Mouse (Mus musculus) spleen, postnatal 10 days (tissue): ENCODE data around the gene Tbccd1.

ENCODE experiments used
- DNase-seq, 2 experiments: peaks; one replicate each; pipeline ENCODE4 v3.0.0; 2021 to 2022; ENCODE audit warnings: low spot score in 2 of 2

Gene Tbccd1

GRCm38 (mm10) chr16:22857431-22858113 is at the start of gene Tbccd1, which contains the start of gene Dnajb11:
Gene Tbccd1 (minus strand): TSS chr16:22857669.
Gene Dnajb11 (plus strand): TSS chr16:22857845.
- DNase-seq, result peak; percentile 92 to 98

- no peak for DNase-seq
Measured at GRCm38 (mm10) chr16:22901326-22901725, 43.9 kb upstream of the Tbccd1 start.

DNA sequence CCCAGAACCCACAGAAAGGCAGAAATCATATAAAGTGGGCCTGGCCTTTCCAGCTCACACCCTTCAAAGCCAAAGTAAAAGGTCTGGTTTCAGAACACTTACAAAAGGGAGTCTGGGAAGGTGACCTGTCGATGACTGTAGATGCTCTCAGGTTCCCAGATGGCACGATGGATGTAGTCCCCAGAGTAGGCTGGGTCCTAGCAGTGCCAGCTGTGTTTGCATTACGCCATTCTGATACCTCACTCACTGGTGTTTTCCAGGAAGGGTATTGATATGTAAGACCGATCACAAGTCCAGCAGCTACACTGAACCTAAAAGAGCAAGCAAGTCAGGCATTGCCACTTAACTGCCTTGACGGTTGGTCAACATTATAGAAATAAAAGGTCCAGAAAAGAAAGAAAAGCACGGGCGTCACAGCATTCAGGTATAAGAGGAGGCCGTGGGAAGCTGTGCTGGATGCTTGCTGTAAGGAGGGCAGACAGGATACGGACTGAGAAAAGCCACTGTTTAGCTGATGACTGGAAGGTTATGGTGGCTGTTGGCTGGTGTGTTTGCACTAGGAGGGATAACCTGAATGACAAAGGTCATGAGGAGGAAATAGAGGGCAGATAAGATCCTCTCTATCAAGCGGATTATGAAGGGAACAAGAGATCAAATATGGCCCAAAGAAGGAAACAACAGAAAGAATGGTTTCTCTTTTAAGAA is 42.5 kb upstream of the Tbccd1 start:
- DNase-seq, result no peak

- no peak for DNase-seq
Measured at GRCm38 (mm10) chr16:22899346-22899745, 41.9 kb upstream of the Tbccd1 start.

DNA sequence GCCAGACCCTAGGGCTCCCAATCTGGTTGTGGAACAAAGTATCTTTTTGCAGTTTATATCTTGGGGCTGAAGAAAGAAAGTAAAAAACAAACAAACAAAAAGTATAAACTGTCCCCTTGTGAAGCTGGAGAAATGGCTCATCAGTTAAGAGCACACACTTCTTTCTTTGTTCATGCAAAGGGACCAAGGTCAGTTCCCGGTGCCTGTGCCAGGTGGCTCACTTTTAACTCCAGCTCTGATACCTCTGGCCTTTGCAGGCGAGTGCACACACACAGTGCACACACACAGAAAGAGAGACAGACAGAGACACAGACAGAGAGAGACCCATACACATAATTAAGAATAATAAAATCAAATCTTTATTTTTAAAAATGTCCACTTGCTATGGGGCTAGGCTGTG is 39.1 kb upstream of the Tbccd1 start:
- no peak for DNase-seq

DNA sequence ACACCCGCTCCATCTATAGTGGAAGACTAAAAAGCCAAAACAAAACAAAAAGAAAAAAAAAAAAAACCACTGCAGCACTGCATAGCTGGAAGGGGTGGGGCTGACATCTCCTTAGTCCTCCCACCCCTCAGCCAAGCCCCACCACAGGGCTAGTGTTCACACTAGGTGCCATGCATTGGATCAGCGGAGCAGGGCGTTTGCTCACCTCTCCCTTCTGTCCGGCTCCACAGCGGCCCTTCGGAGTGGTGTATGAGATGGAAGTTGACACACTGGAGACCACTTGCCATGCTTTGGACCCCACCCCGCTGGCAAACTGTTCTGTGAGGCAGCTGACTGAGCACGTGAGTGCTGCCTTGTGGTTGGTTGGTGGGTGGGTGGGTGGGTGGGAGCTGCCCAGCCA is 36.6 kb upstream of the Tbccd1 start:
- DNase-seq, result no peak

DNA sequence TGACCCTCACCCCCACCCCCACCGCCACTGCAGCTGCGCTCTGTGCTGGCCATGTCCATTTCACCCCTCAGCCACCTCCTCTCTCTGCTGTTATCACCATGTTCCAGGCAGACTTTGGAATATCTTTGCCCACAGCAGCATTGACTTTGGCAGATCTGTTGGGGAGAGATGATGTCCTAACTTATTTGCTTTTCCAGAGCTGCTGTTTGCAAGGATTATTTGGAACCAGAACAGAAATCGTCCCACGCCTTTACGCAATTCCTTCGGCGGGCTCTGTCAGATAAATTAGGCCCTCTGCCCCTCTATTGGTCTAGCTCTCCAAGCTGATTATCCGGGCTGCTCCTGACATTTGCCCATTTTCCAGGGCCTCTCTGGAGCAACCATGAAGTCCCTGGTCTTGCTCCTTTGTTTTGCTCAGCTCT is 34.3 kb upstream of the Tbccd1 start:
- no peak for DNase-seq

GRCm38 (mm10) chr16:22890683-22891510 is 33.4 kb upstream of the Tbccd1 start, which contains the start of gene Ahsg:
Gene Ahsg (plus strand): TSS chr16:22891277.
- no peak for DNase-seq

GRCm38 (mm10) chr16:22889716-22890115 is 32.2 kb upstream of the Tbccd1 start:
- DNase-seq, result no peak

- DNase-seq, result no peak
Measured at GRCm38 (mm10) chr16:22888835-22889234, 31.4 kb upstream of the Tbccd1 start.

DNA sequence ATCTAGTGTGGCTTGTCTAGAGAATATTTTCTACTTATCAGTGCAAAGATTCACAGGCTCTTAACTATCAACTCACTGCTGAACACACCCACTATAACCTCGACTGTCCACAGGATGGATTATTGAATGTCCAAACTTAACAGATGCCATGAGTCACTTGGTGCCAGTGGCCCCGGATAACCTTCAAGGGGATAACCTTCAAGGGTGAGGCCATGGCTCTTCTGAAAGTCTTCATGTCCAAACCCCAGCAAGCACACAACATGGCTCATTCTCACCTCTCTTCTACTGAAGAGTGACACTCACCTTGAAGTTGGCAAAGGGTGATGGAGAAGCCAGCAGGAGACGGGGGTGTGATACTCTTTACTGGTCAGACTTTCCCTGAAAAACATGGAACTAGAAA is 29.3 kb upstream of the Tbccd1 start:
- no peak for DNase-seq

- DNase-seq, result peak in 1 of 2 experiments; percentile 37
Measured at GRCm38 (mm10) chr16:22885356-22885755, 27.9 kb upstream of the Tbccd1 start.

- no peak for DNase-seq
Measured at GRCm38 (mm10) chr16:22883441-22883840, 26.0 kb upstream of the Tbccd1 start.

DNA sequence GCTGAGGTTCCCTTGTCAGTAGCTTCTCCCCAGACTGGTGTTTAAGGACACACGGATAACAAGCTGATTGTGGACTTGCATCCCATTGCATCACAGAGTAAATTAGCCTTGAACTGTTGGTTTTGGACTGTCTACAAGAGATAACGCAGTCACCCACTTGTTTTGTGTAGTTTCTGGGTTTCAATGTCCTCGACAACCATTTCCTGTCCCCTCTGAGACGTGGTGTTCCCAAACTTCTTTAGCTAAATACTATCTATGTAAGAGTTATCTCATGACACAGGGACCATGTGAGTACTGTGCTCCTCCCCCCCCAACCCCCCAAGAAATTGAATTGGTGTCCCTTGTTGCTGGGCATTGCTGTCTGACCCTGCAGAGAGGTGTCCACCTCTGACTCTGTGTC is 24.0 kb upstream of the Tbccd1 start:
- DNase-seq, result no peak

GRCm38 (mm10) chr16:22880900-22881299 is 23.4 kb upstream of the Tbccd1 start:
- no peak for DNase-seq

- no peak for DNase-seq
Measured at GRCm38 (mm10) chr16:22879945-22880595, 22.6 kb upstream of the Tbccd1 start.

DNA sequence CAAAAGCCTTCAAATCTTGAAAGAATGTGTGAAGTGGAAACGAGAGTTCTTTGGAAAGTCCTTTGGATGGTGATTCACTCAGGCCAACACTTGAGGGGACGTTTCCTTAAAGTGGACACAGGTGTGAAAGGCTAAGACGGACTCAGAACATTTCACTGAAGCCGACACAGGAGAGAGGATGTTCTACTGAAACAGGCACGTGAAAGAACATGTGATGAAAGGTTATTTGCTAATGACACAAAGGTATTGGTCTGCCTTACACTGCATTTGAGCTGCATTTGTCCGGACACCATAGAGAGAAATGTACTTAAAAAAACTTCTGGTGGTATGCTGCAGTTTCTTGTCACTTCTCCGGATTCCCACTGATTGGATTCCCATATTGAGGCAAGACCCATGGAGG is 21.2 kb upstream of the Tbccd1 start:
- no peak for DNase-seq

DNA sequence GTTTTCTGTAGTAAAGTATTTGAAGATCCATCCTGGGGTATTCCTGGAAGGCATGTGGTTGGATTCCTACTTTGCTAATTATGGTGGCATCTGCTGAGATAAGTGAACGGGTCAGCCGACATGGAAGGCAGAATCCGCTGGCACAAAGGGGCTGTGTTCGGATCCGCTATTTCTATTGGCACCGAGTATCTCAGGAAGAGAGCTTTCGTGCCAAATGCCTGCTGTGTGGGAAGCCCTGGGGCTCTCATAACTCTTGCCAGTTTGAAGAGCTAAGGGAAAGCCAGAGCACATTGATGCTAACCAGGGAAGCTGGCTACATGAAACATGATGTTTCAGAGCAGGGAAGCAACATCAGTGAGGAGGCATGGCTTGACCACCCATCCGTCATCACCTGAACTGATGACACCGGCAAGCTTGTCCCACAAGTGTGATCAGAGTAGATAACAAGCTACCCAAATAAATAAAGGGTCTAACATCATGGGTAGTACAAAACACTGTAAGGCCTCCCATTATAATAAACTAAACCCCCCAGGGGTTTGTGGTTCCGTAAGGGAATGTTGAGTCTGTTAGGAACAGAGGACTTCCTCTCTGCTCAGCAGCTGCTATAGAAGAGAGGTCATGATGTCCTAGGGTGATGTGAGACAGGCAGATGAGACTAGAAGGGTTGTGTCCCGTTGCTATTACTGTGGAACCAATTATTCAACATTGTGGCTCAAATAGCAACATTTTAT is 20.4 kb upstream of the Tbccd1 start:
- no peak for DNase-seq

DNA sequence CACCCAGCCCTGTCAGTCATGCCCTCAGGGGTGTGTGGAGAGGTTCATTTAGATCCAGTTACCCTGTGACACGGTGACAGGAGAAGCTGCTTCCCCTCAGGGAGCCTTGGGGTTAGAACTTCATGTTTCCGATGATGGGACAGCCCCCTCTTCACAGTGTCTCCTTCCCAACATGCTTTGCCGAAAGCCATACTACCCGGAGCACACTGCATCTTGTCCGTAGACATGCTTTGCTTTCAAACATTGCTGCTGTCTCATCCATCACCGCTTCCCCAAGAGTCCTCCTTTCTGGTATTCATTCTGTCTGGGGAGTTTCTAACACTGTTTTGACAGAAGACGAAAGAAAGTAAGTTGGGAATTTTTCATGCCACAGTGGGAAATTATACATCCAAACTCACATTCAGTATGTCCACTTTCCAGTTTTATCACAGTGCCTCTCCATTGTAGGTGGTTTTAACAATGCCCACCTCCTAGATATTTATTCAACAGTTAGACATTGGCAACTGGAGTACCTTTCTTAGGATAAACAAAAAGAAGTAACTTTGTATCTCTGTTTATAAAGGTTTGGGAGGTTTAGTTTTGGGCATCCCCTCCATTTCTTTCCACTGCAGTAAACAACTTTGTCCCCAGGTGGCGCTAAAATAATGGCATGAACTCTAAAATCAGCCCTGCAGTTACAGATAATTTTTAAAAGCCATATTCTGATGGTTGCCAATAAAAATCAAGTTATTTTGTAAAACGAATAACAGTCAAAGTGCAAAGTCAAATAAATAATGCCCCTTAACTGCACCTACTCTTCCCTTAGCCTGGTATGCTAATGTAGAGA is 19.0 kb upstream of the Tbccd1 start:
- peak; percentile 15 to 61 for DNase-seq

DNA sequence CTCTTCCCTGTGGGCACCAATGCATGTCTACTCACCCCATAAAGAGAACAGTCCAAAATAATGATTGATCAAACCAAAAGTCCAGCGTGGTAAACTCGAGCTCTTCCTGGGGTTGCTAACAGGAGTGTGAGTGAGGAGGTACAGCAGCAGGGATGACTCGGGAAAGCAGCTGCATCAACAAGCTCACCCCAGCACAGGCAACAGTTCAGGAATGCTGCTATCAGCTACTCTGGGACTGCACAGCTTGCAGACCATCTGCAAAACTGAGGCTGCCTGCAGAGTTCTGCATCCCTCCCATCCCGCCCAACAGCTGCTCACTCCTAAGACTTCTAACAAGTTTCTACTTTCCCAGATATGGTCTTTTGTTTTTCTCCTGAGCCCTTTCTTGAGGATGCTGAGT is 15.9 kb upstream of the Tbccd1 start:
- DNase-seq, result no peak
